Mouse (Mus musculus) forebrain, embryonic 16.5 days (tissue): ENCODE data around the gene Frrs1. TPM values are rescaled to one million over a fixed set of nuclear protein-coding genes. Genes with fewer than 3 reads are reported as not detected.

Experiments used
- ATAC-seq: fragments of 200-750 bp; cut with Nextera tagmentation; 2 replicates; pipeline ENCODE4 v1.8.0; 2017; ENCODE audit warnings: mild to moderate bottlenecking, moderate library complexity
- H3K27ac ChIP-seq: fragments of 300-500 bp; sonication (generic); 2 replicates; pipeline ENCODE4 v1.5.1; 2014; ENCODE audit warnings: low read length, control low read depth
- H3K27me3 ChIP-seq: fragments of 300-500 bp; sonication (generic); replicated peaks from 2 replicates; pipeline ENCODE4 v1.6.1; 2014; ENCODE audit warnings: low read length; ENCODE audit not compliant: control insufficient read depth, insufficient read depth
- H3K36me3 ChIP-seq: fragments of 300-500 bp; sonication (generic); 2 replicates; pipeline ENCODE4 v1.6.1; 2014; ENCODE audit not compliant: control insufficient read depth, insufficient read depth
- H3K4me1 ChIP-seq: fragments of 300-500 bp; sonication (generic); replicated peaks from 2 replicates; pipeline ENCODE4 v1.6.1; 2014; ENCODE audit warnings: low read length; ENCODE audit not compliant: control insufficient read depth, insufficient read depth
- H3K4me2 ChIP-seq: fragments of 300-500 bp; sonication (generic); 2 replicates; pipeline ENCODE4 v1.6.1; 2014; ENCODE audit warnings: mild to moderate bottlenecking, low read length, control low read depth
- H3K4me3 ChIP-seq: fragments of 300-500 bp; sonication (generic); replicated peaks from 2 replicates; pipeline ENCODE4 v1.5.1; 2014; ENCODE audit warnings: mild to moderate bottlenecking, low read length, control low read depth
- H3K9ac ChIP-seq: fragments of 300-500 bp; sonication (generic); replicated peaks from 2 replicates; pipeline ENCODE4 v1.6.1; 2014; ENCODE audit warnings: low read depth, low read length, control low read depth
- H3K9me3 ChIP-seq: fragments of 300-500 bp; sonication (generic); 2 replicates; pipeline ENCODE4 v1.6.1; 2016; ENCODE audit warnings: low read length; ENCODE audit not compliant: control insufficient read depth
- WGBS: fragments of 180-500 bp; shearing (Covaris S2); extraction: QIAGEN DNeasy Blood & Tissue Kit; methylation state at CpG from one replicate; pipeline ENCODE4 v1.1.7; 2014; 5-methylcytosine and 5-hydroxymethylcytosine counted together
- polyA plus RNA-seq: library from polyadenylated mRNA; unstranded; fragments of >200 nt; fragmentation: Nextera tagmentation; extraction: Ambion mirVana; gene quantifications from 2 replicates; pipeline ENCODE4 v1.2.1, GENCODE M21; 2015

Frrs1 gene
- polyA plus RNA-seq, 1 experiment from 2014 or later = 4.0 TPM

GRCm38 (mm10) chr3:116891436-116892205, 32.4 kb downstream of the Frrs1 start:
- Histone ChIP-seq H3K36me3 (no peaks in the 10 kb centered on the region), H3K4me1 (no peaks in the 10 kb centered on the region), H3K9me3 (no peaks in the 10 kb centered on the region), H3K4me3 (no peak overlapping the region), H3K27me3 (no peaks in the 10 kb centered on the region), H3K27ac (no peak overlapping the region), H3K4me2 (no peak overlapping the region), H3K9ac (no peak overlapping the region)
- 43% methylated on average over 17 of the region's 17 CpGs for WGBS
- ATAC-seq = peak; percentile 67

- Histone ChIP-seq H3K9ac (no peak overlapping the region), H3K9me3 (no peaks in the 10 kb centered on the region), H3K4me3 (no peak overlapping the region), H3K36me3 (no peaks in the 10 kb centered on the region), H3K27me3 (no peaks in the 10 kb centered on the region), H3K4me2 (no peak overlapping the region), H3K4me1 (no peaks in the 10 kb centered on the region), H3K27ac (no peak overlapping the region)
- WGBS = 76% methylated on average over 6 of the region's 6 CpGs
- ATAC-seq = peak; percentile 20; the same call in 1 of the 2 replicates
Observed at GRCm38 (mm10) chr3:116892206-116892563, 32.9 kb downstream of the Frrs1 start.

- WGBS = 87% methylated on average over 9 of the region's 9 CpGs
- Histone ChIP-seq H3K36me3 (no peaks in the 10 kb centered on the region), H3K9me3 (no peaks in the 10 kb centered on the region), H3K9ac (no peak overlapping the region), H3K4me2 (no peak overlapping the region), H3K4me1 (no peaks in the 10 kb centered on the region), H3K27me3 (no peaks in the 10 kb centered on the region), H3K4me3 (no peak overlapping the region), H3K27ac (no peak overlapping the region)
- ATAC-seq = no peak
Observed at GRCm38 (mm10) chr3:116892872-116893271, 33.6 kb downstream of the Frrs1 start.

DNA sequence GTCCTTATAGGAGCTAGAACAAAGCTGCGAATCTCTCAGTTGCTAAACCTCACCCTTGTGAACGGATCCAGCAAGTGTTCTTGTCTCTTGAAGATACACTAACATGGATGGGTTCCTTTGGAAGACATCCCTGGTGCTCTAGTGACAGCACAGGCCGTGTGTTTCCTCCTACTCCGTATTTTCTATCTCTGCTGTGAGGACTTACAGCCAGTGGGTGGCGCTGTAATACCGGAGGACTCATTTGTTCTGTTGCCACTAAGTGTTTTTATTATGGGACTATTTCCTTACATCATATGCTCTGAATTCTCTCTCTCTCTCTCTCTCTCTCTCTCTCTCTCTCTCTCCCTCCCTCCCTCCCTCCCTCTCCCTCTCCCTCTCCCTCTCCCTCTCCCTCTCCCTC, 44.9 kb downstream of the Frrs1 start:
- H3K4me1 ChIP-seq = no peaks in the 10 kb centered on the region
- H3K4me3 ChIP-seq = no peak overlapping the region
- no peak overlapping the region for H3K27ac ChIP-seq
- peak; percentile 79 for ATAC-seq
- no peak overlapping the region for H3K4me2 ChIP-seq
- H3K9ac ChIP-seq = no peak overlapping the region
- H3K9me3 ChIP-seq = no peaks in the 10 kb centered on the region
- H3K27me3 ChIP-seq = no peaks in the 10 kb centered on the region
- H3K36me3 ChIP-seq = no peaks in the 10 kb centered on the region
- 20% methylated on average over 6 of the region's 6 CpGs for WGBS

DNA sequence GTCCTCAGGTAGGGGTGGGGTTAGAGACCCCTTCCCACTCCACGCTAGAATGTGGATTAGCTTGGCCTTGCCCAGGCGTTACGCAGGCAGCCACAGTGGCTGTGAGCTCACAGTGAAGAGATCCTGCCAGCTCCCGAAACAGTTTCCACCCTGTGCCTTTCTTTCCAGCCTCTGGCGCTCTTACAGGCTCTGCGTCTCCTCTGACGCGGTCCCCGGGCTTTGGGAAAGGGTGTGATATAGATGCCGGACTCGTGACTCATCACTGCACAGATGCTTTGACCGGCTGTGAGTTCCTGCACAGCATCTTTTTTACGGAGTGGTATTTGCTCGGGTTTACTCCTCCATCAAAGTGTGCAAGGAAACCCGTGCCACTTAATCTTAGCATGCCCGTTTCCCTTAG, 46.6 kb downstream of the Frrs1 start:
- H3K9me3 ChIP-seq = no peaks in the 10 kb centered on the region
- no peak overlapping the region for H3K4me2 ChIP-seq
- H3K9ac ChIP-seq = no peak overlapping the region
- no peaks in the 10 kb centered on the region for H3K27me3 ChIP-seq
- H3K27ac ChIP-seq = 0 out of 2 replicates have a peak overlapping the region, but pooled peaks have one; percentile 23
- no peak overlapping the region for H3K4me3 ChIP-seq
- no peaks in the 10 kb centered on the region for H3K36me3 ChIP-seq
- WGBS = 80% methylated on average over 16 of the region's 16 CpGs
- no peaks in the 10 kb centered on the region for H3K4me1 ChIP-seq
- ATAC-seq = peak; percentile 29; the same call in 1 of the 2 replicates

- Histone ChIP-seq H3K9ac (no peak overlapping the region), H3K9me3 (no peaks in the 10 kb centered on the region), H3K4me2 (no peak overlapping the region), H3K27me3 (no peaks in the 10 kb centered on the region), H3K27ac (no peak overlapping the region), H3K4me1 (no peaks in the 10 kb centered on the region), H3K4me3 (no peak overlapping the region), H3K36me3 (no peaks in the 10 kb centered on the region)
- 67% methylated on average over 9 of the region's 9 CpGs for WGBS
- ATAC-seq = no peak
Observed at GRCm38 (mm10) chr3:116906596-116906995, 47.3 kb downstream of the Frrs1 start.

GRCm38 (mm10) chr3:116914374-116914773, 55.1 kb downstream of the Frrs1 start:
- Histone ChIP-seq H3K27ac (no peak overlapping the region), H3K4me2 (no peak overlapping the region), H3K4me1 (no peaks in the 10 kb centered on the region), H3K27me3 (no peaks in the 10 kb centered on the region), H3K36me3 (no peaks in the 10 kb centered on the region), H3K9me3 (no peaks in the 10 kb centered on the region), H3K9ac (no peak overlapping the region), H3K4me3 (no peak overlapping the region)
- 92% methylated on average over 6 of the region's 6 CpGs for WGBS
- ATAC-seq = no peak

DNA sequence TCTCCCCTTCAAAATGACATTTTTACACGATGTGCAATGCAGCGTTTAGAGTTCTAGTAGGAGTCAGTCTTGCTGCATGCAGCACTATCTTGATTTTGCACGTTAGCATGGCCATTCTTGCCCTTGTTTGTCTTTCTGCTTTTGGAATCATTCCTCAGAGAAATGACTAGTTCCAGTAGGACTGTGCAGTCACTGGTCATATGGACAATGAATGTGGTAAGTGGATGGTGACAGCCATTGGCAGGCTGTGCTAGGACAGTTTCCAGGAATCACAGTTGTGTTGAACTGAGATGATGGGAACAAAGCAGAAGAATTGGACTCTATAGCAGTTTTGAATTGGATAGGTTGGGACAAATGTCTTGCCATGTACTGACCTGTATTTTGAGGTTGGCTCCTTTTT, 55.7 kb downstream of the Frrs1 start:
- no peaks in the 10 kb centered on the region for H3K9me3 ChIP-seq
- 85% methylated on average over 3 of the region's 3 CpGs for WGBS

DNA sequence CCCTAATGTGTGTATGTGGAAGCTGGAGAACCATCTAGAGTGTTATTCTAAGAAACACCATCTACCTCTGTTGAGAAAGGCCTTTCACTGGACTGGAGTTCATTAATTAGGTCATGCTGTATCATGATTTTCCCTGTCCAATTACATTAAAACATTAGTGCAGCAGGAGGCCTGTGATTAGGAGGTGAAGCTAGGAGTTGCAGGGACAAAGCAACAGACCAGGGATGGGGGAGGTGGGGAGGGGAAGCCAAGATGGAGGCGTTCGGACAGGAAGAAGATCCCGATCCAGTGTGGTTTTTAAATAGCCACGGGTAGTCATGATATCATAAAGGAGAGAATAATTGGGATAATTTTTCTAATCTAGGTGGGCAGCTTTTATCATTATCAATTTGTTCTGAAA, 57.8 kb downstream of the Frrs1 start:
- Histone ChIP-seq H3K27ac (no peak overlapping the region), H3K36me3 (no peaks in the 10 kb centered on the region), H3K9ac (no peak overlapping the region), H3K4me1 (no peaks in the 10 kb centered on the region), H3K4me2 (no peak overlapping the region), H3K27me3 (no peaks in the 10 kb centered on the region), H3K4me3 (no peak overlapping the region), H3K9me3 (no peaks in the 10 kb centered on the region)
- WGBS = 88% methylated on average over 4 of the region's 4 CpGs
- ATAC-seq = no peak

More for the DNA sequence above, 55.7 kb downstream of the Frrs1 start:
- Histone ChIP-seq H3K9ac (no peak overlapping the region), H3K27me3 (no peaks in the 10 kb centered on the region), H3K27ac (no peak overlapping the region), H3K4me2 (no peak overlapping the region), H3K4me1 (no peaks in the 10 kb centered on the region), H3K4me3 (no peak overlapping the region), H3K36me3 (no peaks in the 10 kb centered on the region)
- 0 out of 2 replicates have a peak, but pooled peaks have one; percentile 28 for ATAC-seq
